Mouse (Mus musculus): Measurements from ENCODE around the gene Rngtt. TPM values are rescaled to one million over a fixed set of nuclear protein-coding genes. Genes with fewer than 3 reads are reported as not detected.
"Not testable (repeated sequence)": the region's sequence is repeated elsewhere in the genome, so short reads cannot be mapped to it uniquely, and the experiment has no call there.

Rngtt gene
- polyA plus RNA-seq, 1 experiment, result 10.3 TPM

GRCm38 (mm10) chr4:33419644-33420043, 109.5 kb downstream of the Rngtt start:
- Histone ChIP-seq H3K27ac (ENCODE audit: insufficient read depth, low read length) (no peak overlapping the region), H3K4me1 (ENCODE audit: control insufficient read depth, insufficient read depth, low read length) (no peaks in the 10 kb centered on the region)
- no peak for TF ChIP-seq CTCF (IDR thresholded peaks at IDR 0.05; ENCODE audit: extremely low read depth, insufficient read depth, low read length)
- no peak for TF ChIP-seq POLR2A (IDR thresholded peaks at IDR 0.05; ENCODE audit: extremely low read depth, insufficient read depth, low read length)

GRCm38 (mm10) chr4:33428856-33429255, 118.7 kb downstream of the Rngtt start:
- H3K4me1 ChIP-seq (ENCODE audit: control insufficient read depth, insufficient read depth, low read length), result no peaks in the 10 kb centered on the region
- no peak overlapping the region for H3K4me3 ChIP-seq (ENCODE audit: insufficient read depth, low read length)
- no peak for TF ChIP-seq CTCF (IDR thresholded peaks at IDR 0.05; ENCODE audit: extremely low read depth, insufficient read depth, low read length)
- no peak for TF ChIP-seq POLR2A (IDR thresholded peaks at IDR 0.05; ENCODE audit: extremely low read depth, insufficient read depth, low read length)
- H3K27ac ChIP-seq (ENCODE audit: insufficient read depth, low read length), result no peak overlapping the region

More at GRCm38 (mm10) chr4:33419644-33420043, 109.5 kb downstream of the Rngtt start:
- no peak overlapping the region for H3K4me3 ChIP-seq (ENCODE audit: insufficient read depth, low read length)

- Histone ChIP-seq H3K4me1 (ENCODE audit: control insufficient read depth, insufficient read depth, low read length) (no peaks in the 10 kb centered on the region), H3K27ac (ENCODE audit: insufficient read depth, low read length) (no peak overlapping the region), H3K4me3 (ENCODE audit: insufficient read depth, low read length) (no peak overlapping the region)
- no peak for TF ChIP-seq POLR2A (IDR thresholded peaks at IDR 0.05; ENCODE audit: extremely low read depth, insufficient read depth, low read length)
- TF ChIP-seq CTCF (IDR thresholded peaks at IDR 0.05; ENCODE audit: extremely low read depth, insufficient read depth, low read length), result no peak
Observed at GRCm38 (mm10) chr4:33441864-33442263, 131.8 kb downstream of the Rngtt start.

- no peak overlapping the region for H3K27ac ChIP-seq (ENCODE audit: insufficient read depth, low read length)
- no peak overlapping the region for H3K4me3 ChIP-seq (ENCODE audit: insufficient read depth, low read length)
- no peak for TF ChIP-seq POLR2A (IDR thresholded peaks at IDR 0.05; ENCODE audit: extremely low read depth, insufficient read depth, low read length)
- no peak for TF ChIP-seq CTCF (IDR thresholded peaks at IDR 0.05; ENCODE audit: extremely low read depth, insufficient read depth, low read length)
- H3K4me1 ChIP-seq (ENCODE audit: control insufficient read depth, insufficient read depth, low read length), result no peaks in the 10 kb centered on the region
Observed at GRCm38 (mm10) chr4:33446265-33446664, 136.2 kb downstream of the Rngtt start.

GRCm38 (mm10) chr4:33446881-33447280, 136.8 kb downstream of the Rngtt start:
- no peak for TF ChIP-seq CTCF (IDR thresholded peaks at IDR 0.05; ENCODE audit: extremely low read depth, insufficient read depth, low read length)
- TF ChIP-seq POLR2A (IDR thresholded peaks at IDR 0.05; ENCODE audit: extremely low read depth, insufficient read depth, low read length), result no peak
- Histone ChIP-seq H3K4me1 (ENCODE audit: control insufficient read depth, insufficient read depth, low read length) (no peaks in the 10 kb centered on the region), H3K27ac (ENCODE audit: insufficient read depth, low read length) (no peak overlapping the region), H3K4me3 (ENCODE audit: insufficient read depth, low read length) (no peak overlapping the region)

- not testable (repeated sequence) for H3K4me1 ChIP-seq (ENCODE audit: control insufficient read depth, insufficient read depth, low read length); H3K4me3 ChIP-seq (ENCODE audit: insufficient read depth, low read length)
Observed at GRCm38 (mm10) chr4:33450356-33450755, 140.2 kb downstream of the Rngtt start.

GRCm38 (mm10) chr4:33459851-33460250, 149.7 kb downstream of the Rngtt start:
- H3K27ac ChIP-seq (ENCODE audit: insufficient read depth, low read length), result no peak overlapping the region
- H3K4me3 ChIP-seq (ENCODE audit: insufficient read depth, low read length), result no peak overlapping the region
- no peak for TF ChIP-seq CTCF (IDR thresholded peaks at IDR 0.05; ENCODE audit: extremely low read depth, insufficient read depth, low read length)
- TF ChIP-seq POLR2A (IDR thresholded peaks at IDR 0.05; ENCODE audit: extremely low read depth, insufficient read depth, low read length), result no peak
- H3K4me1 ChIP-seq (ENCODE audit: control insufficient read depth, insufficient read depth, low read length), result no peaks in the 10 kb centered on the region

More at GRCm38 (mm10) chr4:33450356-33450755, 140.2 kb downstream of the Rngtt start:
- H3K27ac ChIP-seq (ENCODE audit: insufficient read depth, low read length), result not testable (repeated sequence)

- no peak overlapping the region for H3K27ac ChIP-seq (ENCODE audit: insufficient read depth, low read length)
- peaks cover 5% of the 10 kb centered on the region; the same call in 1 of the 2 replicates for H3K4me1 ChIP-seq (ENCODE audit: control insufficient read depth, insufficient read depth, low read length)
- no peak overlapping the region for H3K4me3 ChIP-seq (ENCODE audit: insufficient read depth, low read length)
- TF ChIP-seq POLR2A (IDR thresholded peaks at IDR 0.05; ENCODE audit: extremely low read depth, insufficient read depth, low read length), result no peak
- TF ChIP-seq CTCF (IDR thresholded peaks at IDR 0.05; ENCODE audit: extremely low read depth, insufficient read depth, low read length), result no peak
Observed at GRCm38 (mm10) chr4:33464432-33464831, 154.3 kb downstream of the Rngtt start.

- no peak for TF ChIP-seq POLR2A (IDR thresholded peaks at IDR 0.05; ENCODE audit: extremely low read depth, insufficient read depth, low read length)
- TF ChIP-seq CTCF (IDR thresholded peaks at IDR 0.05; ENCODE audit: extremely low read depth, insufficient read depth, low read length), result no peak
- no peak overlapping the region for H3K4me3 ChIP-seq (ENCODE audit: insufficient read depth, low read length)
Observed at GRCm38 (mm10) chr4:33465871-33466270, 155.8 kb downstream of the Rngtt start.

GRCm38 (mm10) chr4:33466970-33467399, 156.9 kb downstream of the Rngtt start:
- no peak for TF ChIP-seq POLR2A (IDR thresholded peaks at IDR 0.05; ENCODE audit: extremely low read depth, insufficient read depth, low read length)
- TF ChIP-seq CTCF (IDR thresholded peaks at IDR 0.05; ENCODE audit: extremely low read depth, insufficient read depth, low read length), result no peak
- H3K4me3 ChIP-seq (ENCODE audit: insufficient read depth, low read length), result no peak overlapping the region
- H3K27ac ChIP-seq (ENCODE audit: insufficient read depth, low read length), result 0 out of 2 replicates have a peak overlapping the region, but pooled peaks have one; percentile 3
- peaks cover 5% of the 10 kb centered on the region; the same call in 1 of the 2 replicates for H3K4me1 ChIP-seq (ENCODE audit: control insufficient read depth, insufficient read depth, low read length)

More at GRCm38 (mm10) chr4:33465871-33466270, 155.8 kb downstream of the Rngtt start:
- H3K27ac ChIP-seq (ENCODE audit: insufficient read depth, low read length), result no peak overlapping the region
- H3K4me1 ChIP-seq (ENCODE audit: control insufficient read depth, insufficient read depth, low read length), result peaks cover 5% of the 10 kb centered on the region; the same call in 1 of the 2 replicates

All from cortical plate, adult 2 months (tissue).